Mouse (Mus musculus): Measurements from ENCODE around the gene Zfp146.

The Zfp146 gene

DNA sequence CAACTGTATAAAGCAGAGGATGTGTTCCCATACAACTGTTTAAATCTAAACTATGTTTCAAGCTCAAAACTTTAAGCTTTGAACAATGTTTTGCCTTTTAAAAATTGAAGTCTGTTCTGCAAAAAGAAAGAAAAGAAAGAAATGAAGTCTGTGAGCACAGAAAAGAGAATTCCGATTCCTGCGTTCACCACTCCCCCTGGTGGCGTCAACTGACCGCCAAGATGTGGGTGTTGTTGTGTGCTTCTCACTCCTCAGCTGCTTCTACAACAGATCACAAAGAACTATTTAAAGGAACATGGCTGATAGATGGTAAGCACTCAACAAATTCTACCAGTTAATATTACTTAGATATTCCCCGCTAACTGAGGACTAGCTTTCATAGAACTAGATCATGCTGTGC, 6.4 kb downstream of the Zfp146 start:
- no peak for TF ChIP-seq GATA4 (IDR thresholded peaks at IDR 0.05; ENCODE audit: insufficient replicate concordance, low read length)

DNA sequence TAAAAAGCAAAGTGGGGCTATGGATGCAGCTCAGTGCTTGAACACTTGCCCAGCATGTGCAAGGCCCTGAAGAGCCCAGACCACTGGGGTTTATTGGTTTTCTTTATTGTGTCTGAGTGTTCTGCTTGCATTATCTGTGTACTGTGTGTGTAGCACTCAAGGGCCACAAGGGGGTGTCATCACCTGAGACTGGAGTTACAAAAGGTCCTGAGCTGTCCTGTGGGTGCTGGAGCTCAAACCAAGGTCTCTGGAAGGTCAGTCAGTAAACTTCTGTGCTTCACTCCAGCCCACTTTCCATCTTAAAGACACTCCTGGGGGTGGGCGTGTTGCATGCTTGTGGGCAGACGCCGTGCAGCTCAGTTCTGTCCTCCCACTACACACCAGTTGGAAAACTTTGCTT, 14.0 kb downstream of the Zfp146 start:
- TF ChIP-seq GATA4 (IDR thresholded peaks at IDR 0.05; ENCODE audit: insufficient replicate concordance, low read length): no peak

DNA sequence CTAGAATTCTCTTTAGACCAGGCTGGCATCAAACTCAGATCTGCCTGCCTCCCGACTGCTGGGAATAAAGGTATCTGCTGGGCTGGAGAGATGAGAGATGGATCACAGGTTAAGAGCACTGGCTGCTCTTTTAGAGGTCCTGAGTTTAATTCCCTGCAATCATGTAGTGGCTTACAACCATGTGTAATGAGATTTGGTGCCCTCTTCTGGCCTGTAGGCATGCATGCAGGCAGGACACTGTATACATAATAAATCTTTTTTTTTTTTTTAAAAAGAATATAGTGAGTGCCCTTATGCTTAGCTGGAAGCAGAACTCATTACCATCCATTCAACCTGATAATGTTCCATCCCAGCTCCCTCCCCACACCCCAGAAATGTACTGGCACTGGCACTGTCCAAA, 15.5 kb downstream of the Zfp146 start:
- no peak for TF ChIP-seq GATA4 (IDR thresholded peaks at IDR 0.05; ENCODE audit: insufficient replicate concordance, low read length)

DNA sequence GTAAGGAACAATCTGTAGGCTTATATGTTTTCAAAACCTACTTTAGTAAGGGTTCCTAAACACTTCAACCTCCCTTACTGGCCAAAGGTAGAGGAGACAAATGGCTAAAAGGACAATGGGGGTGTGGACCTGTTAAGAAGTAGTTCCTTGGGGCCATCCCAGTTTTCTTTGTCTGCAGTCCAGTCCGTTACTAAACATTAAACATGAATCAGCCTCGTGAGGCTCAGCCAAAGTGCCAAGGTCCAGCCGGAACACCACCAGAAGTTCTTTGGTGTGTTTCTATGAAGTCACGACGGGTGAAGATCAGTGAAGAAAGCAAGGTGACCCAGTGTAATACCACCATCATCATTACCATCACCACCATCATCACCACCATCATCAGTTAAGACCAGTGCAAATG, 22.5 kb downstream of the Zfp146 start:
- no peak for TF ChIP-seq GATA4 (IDR thresholded peaks at IDR 0.05; ENCODE audit: insufficient replicate concordance, low read length)

DNA sequence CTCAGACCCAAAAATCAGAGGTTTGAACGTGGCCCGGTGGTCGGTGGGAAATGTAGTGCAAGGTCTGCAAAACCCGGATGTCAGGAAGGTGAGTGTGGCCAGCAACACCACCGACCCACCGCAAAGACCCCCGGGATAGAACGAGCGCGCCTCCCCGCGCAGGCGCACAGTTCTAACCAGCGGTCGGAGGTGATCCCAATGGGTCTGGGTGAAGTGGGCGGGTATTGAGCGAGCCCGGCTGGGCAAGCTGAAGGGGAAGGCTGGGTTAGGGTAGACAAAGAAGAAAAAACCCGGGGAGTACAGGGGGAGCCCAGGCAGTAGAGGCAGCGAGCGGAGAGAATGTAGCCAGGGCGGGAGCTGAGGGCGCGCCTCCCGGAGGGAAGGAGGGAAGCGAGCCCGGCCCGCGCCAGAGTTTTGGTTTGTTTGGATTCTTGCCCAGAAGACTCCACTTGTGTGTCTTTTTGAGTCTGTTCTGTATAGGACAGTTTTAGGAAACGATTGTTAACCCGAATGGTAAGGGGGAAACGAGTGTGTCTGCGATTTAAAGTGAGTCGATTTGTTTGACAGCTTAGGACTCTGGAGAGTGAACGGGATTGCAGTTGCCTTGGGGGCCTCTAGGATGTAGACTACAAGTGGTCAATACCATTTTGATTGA, 25.9 kb downstream of the Zfp146 start:
- TF ChIP-seq GATA4 (IDR thresholded peaks at IDR 0.05; ENCODE audit: insufficient replicate concordance, low read length): no peak

DNA sequence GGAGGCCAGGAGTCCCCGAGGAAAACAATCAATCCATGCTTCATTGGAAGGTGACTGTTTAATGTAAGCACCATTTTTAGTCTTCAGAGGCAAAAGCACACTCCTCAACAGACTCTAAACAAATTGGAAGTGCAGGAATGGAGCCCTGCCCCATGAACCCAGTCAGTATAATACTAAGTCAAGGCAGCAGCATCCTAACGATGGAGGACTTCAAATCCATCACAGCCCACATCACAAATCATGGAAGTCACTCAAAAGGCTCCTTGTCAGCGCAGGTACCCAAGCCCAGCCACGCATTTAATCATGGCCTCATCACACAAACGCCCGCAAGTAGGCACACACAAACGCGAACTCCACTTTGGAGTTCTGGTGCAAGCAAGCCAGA, 26.4 kb downstream of the Zfp146 start:
- TF ChIP-seq GATA4 (IDR thresholded peaks at IDR 0.05; ENCODE audit: insufficient replicate concordance, low read length): no peak

DNA sequence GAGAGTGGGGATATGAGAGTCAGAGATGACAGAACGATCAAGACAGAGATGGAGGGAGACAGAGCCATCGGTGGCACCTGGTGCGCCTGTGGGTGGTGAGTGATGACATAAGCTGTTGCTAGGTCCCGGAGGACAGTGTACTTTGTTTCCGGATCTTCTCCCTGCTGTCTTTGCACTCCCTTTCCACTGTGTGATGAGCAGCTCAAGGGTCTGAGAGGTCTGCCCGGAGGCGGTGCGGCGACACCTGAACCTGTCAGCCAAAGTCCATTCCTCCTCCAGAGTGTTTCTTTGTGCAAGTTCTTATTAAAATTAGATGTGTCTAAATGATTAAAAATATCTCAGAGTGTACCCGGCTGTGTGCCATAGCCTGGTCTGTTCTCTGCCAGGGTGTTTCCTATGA, 32.7 kb downstream of the Zfp146 start:
- TF ChIP-seq GATA4 (IDR thresholded peaks at IDR 0.05; ENCODE audit: insufficient replicate concordance, low read length): no peak

DNA sequence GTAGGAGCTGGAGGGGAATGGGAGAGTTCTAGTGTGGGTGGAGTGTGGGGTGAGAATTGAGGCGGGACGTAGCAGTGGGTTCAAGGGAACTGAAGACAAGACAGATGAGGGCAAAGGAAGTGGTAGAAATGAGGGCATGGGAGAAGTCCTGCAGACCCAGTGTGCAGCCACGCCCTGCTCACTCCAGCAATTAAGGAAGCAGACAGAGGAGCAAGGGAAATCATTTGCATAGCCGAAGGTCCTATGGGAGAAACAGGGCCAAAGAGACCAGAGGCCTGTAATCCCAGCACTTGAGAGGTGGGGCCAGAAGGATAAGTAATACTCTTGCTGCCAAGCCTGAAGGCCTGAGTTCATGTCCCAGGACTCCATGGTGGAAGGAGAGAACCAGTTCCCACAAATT, 37.2 kb downstream of the Zfp146 start:
- no peak for TF ChIP-seq GATA4 (IDR thresholded peaks at IDR 0.05; ENCODE audit: insufficient replicate concordance, low read length)

DNA sequence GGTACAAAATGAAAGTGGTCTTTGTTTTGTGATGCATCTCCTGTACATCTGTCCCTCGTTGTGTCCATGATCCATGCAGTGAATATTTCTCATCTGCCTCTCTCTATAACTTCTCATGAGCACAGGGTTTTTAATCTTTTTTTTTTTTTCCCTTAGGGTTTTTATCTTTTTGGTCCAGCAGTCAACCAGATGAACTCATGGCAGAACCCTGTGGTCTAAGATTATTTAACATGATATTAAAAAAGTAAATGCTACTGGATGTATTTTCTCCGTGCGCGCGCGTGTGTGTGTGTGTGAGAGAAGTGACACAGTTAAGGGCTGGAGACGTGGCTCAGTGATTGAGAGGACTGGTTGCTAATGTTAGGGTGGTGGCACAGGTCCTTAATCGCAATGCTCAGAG, 39.6 kb downstream of the Zfp146 start:
- TF ChIP-seq GATA4 (IDR thresholded peaks at IDR 0.05; ENCODE audit: insufficient replicate concordance, low read length): no peak

DNA sequence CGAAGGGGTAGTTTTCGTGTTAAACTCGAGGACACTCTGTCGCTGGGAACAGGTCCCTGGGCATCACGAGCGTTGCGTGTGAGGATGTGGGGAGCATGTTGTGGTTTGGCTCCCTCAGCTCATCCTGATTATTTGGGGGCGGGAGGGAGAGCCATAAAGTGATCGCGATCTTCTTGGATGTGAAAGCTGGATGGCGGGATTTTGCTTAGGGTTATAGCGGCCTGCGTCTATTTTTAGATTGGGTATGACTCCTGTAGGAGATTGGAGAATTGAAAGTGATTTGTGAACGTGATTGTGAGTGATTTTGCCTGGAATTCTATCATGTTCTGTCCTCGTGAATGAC, 47.4 kb downstream of the Zfp146 start:
- no peak for TF ChIP-seq GATA4 (IDR thresholded peaks at IDR 0.05; ENCODE audit: insufficient replicate concordance, low read length)

DNA sequence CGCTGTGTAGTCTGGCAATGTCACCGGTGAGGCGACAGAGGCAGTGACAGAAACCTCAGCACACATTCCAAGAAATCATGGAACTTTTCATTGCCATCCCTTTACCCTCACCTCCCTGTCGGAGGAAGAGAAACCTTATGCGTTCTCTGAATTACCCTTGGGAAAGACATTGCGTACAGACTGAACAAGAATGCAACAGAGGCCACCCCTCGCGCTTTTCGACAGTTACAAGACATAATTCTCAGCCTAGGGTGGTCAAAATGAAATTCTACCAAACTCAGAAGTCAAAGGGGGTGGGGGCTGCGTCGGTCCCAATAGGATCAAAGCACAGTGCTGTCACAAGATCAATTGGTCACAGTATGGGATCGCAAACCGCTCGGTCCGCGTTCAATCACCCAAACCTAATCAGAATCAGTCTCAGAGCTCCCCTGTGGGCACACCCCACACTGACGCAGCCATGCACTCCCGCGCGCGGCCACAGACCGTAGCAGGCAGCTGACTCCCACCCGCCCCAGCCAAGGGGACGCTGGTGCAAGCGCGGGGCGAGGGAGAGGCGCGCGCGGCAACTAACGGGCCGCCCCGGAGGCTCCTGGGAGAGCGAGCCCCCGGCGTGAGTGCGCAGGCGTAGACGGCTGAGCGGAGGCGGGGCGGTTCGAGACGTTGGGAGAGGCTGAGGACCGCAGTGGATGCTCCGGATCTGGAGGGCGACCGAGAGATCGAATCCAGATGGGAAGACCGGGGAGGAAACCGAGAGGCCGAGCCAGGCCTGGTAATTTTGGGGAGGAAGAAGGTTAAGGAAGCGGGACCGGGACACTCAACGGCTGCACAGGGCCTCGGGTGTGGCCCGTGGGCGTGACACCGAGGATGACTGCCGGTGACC, 48.0 kb downstream of the Zfp146 start, which contains the start of gene Zfp382:
TSS of gene Zfp382 (plus strand) at position 635 of the 880 bp plus-strand sequence.
- no peak for TF ChIP-seq GATA4 (IDR thresholded peaks at IDR 0.05; ENCODE audit: insufficient replicate concordance, low read length)

DNA sequence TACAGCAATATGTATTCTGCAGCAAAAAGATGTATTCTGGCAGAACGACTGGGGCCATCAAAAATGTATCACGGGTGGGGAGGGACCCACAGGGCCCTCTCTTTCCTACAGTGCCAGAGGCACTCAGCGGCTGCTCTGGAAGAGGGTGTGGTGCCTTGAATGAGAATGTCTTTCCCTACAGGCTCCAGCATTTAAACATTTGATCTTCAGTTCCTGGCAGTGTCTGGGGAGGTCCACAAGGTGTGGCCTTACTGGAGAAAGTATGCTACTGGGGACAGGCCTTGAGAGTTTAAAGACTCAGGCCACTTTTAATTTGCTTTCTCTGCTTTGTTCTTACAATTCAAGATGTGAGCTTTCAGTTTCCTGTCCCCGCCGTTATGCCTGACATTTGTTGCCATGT, 53.5 kb downstream of the Zfp146 start:
- no peak for TF ChIP-seq GATA4 (IDR thresholded peaks at IDR 0.05; ENCODE audit: insufficient replicate concordance, low read length)
